Mouse (Mus musculus) intestine, postnatal 0 days (tissue): ENCODE data around the gene Ceacam18. TPM values are rescaled to one million over a fixed set of nuclear protein-coding genes. Genes with fewer than 3 reads are reported as not detected.
"Not testable (repeated sequence)": the region's sequence is repeated elsewhere in the genome, so short reads cannot be mapped to it uniquely, and the experiment has no call there.

Source experiments
- ATAC-seq: fragments of 200-750 bp; cut with Nextera tagmentation; 2 replicates; pipeline ENCODE4 v1.8.0; 2017; ENCODE audit warnings: mild to moderate bottlenecking, moderate TSS enrichment, moderate library complexity
- H3K27ac ChIP-seq: fragments of 300-500 bp; sonication (generic); 2 replicates; pipeline ENCODE4 v1.5.1; 2014; ENCODE audit warnings: mild to moderate bottlenecking, low read depth, low read length, moderate library complexity
- H3K27me3 ChIP-seq: fragments of 300-500 bp; sonication (generic); replicated peaks from 2 replicates; pipeline ENCODE4 v1.6.1; 2014; ENCODE audit warnings: low read length, mixed read lengths; ENCODE audit not compliant: control insufficient read depth, insufficient read depth
- H3K36me3 ChIP-seq: fragments of 300-500 bp; sonication (generic); 2 replicates; pipeline ENCODE4 v1.6.1; 2014; ENCODE audit warnings: mild to moderate bottlenecking, moderate library complexity; ENCODE audit not compliant: control insufficient read depth, insufficient read depth
- H3K4me1 ChIP-seq: fragments of 300-500 bp; sonication (generic); replicated peaks from 2 replicates; pipeline ENCODE4 v1.6.1; 2014; ENCODE audit warnings: antibody characterized with exemption, low read length, mixed read lengths; ENCODE audit not compliant: control insufficient read depth, insufficient read depth
- H3K4me2 ChIP-seq: fragments of 300-500 bp; sonication (generic); replicated peaks from 2 replicates; pipeline ENCODE4 v1.6.1; 2014; ENCODE audit warnings: low read depth, mild to moderate bottlenecking, moderate library complexity
- H3K4me3 ChIP-seq: fragments of 300-500 bp; sonication (generic); 2 replicates; pipeline ENCODE4 v1.5.1; 2014; ENCODE audit warnings: low read depth, low read length
- H3K9ac ChIP-seq: fragments of 300-500 bp; sonication (generic); 2 replicates; pipeline ENCODE4 v1.6.1; 2014; ENCODE audit warnings: mild to moderate bottlenecking, low read depth, low read length
- H3K9me3 ChIP-seq: fragments of 300-500 bp; sonication (generic); 2 replicates; pipeline ENCODE4 v1.6.1; 2016; ENCODE audit warnings: mixed run types; ENCODE audit not compliant: control insufficient read depth
- CTCF ChIP-seq: sonication (generic); IDR thresholded peaks from 2 replicates; pipeline ENCODE4 v1.5.1; 2016; ENCODE audit warnings: low read depth, mild to moderate bottlenecking, control low read depth, antibody characterized with exemption, moderate library complexity
- WGBS: fragments of 180-500 bp; shearing (Covaris S2); extraction: QIAGEN DNeasy Blood & Tissue Kit; methylation state at CpG from one replicate; pipeline ENCODE4 v1.1.7; 2014; 5-methylcytosine and 5-hydroxymethylcytosine counted together
- polyA plus RNA-seq: library from polyadenylated mRNA; unstranded; fragments of >200 nt; fragmentation: Nextera tagmentation; extraction: Ambion mirVana; gene quantifications from 2 replicates; pipeline ENCODE4 v1.2.1, GENCODE M21; 2015

Gene Ceacam18
- polyA plus RNA-seq, 1 experiment from 2014 or later = 68.3 TPM

DNA sequence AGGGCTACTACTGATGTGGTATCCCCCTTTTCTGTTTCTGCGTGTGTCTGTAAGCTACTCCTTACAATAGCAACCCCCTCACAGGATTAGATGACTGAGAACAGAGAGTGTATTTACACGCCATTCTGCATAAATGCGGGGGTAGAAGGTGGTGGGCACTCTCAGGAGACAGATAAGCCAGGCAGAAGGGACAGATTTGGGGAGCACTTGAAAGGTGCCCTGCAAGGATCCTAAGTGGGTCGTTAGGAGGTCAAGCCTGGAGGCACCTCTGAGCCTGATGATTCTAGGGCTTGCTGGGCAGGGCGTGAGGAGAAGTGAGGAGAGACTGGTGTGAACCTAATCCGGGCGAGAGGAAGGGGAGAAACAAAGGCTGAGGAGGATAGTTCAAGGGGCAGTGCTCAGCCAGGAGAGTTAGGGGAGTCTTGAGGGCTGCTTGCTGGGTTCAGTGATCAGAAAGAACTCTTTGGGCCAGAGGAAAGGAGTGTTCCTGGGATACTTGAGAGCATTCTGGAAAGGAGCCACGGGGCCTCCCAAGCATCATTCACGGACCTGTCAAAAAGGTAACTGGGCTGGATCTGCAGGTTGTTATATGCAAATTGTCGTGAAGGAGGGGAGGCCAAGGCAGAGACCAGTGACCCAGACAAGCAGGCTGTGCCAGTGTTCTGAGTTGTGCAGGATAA lies 38.2 kb downstream of the Ceacam18 start:
- Histone ChIP-seq H3K9ac (peak overlapping the region; percentile 55), H3K27ac (no peak overlapping the region), H3K36me3 (peaks cover 26% of the 10 kb centered on the region), H3K4me3 (peak overlapping the region; percentile 64), H3K4me2 (peak overlapping the region; percentile 66), H3K27me3 (no peaks in the 10 kb centered on the region), H3K9me3 (no peaks in the 10 kb centered on the region), H3K4me1 (no peaks in the 10 kb centered on the region)
- TF ChIP-seq CTCF = no peak
- ATAC-seq = no peak
- WGBS = 5% methylated on average over 10 of the region's 10 CpGs

DNA sequence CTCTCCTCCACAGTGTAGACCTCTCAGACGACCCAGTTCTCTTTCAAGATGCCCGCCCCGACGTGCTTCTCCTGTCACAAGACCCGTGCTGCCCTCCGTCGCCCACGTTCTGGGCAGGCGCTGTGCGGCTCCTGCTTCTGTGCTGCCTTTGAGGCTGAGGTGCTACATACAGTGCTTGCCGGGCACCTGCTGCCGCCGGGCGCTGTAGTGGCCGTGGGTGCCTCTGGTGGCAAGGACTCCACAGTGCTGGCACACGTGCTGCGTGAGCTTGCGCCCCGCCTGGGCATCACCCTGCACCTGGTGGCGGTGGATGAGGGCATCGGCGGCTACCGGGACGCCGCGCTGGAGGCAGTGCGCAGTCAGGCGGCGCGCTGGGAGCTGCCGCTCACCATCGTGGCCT lies 40.6 kb downstream of the Ceacam18 start:
- 93% methylated on average over 32 of the region's 32 CpGs for WGBS
- H3K9me3 ChIP-seq = no peaks in the 10 kb centered on the region
- no peak overlapping the region for H3K4me2 ChIP-seq
- peaks cover 32% of the 10 kb centered on the region for H3K36me3 ChIP-seq
- no peaks in the 10 kb centered on the region for H3K27me3 ChIP-seq
- no peak overlapping the region for H3K4me3 ChIP-seq
- no peak for TF ChIP-seq CTCF
- H3K27ac ChIP-seq = no peak overlapping the region
- no peak for ATAC-seq
- no peak overlapping the region for H3K9ac ChIP-seq
- no peaks in the 10 kb centered on the region for H3K4me1 ChIP-seq

DNA sequence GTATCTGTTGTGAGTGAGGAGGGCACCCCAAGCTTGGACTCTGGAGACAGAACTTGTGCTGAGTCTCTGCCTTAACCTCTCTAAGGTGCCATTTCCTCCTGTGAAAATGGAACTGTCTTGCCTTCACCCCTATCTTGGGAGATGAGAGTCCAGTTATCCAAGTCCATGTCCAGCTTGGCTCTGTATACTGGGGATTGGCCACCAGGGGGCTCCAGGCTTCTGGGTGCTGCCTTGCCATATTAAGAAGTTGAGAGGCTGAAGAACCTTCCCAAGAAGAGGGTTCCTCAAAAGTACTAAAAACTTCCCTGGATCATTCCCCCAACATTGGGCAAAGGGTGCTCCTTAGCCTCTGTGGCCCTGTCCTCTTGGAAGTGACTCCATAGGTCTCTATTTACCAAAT lies 44.0 kb downstream of the Ceacam18 start:
- no peaks in the 10 kb centered on the region for H3K9me3 ChIP-seq
- H3K36me3 ChIP-seq = peaks cover 32% of the 10 kb centered on the region
- no peaks in the 10 kb centered on the region for H3K4me1 ChIP-seq
- H3K4me3 ChIP-seq = no peak overlapping the region
- H3K4me2 ChIP-seq = no peak overlapping the region
- ATAC-seq = no peak
- H3K27ac ChIP-seq = no peak overlapping the region
- no peaks in the 10 kb centered on the region for H3K27me3 ChIP-seq
- H3K9ac ChIP-seq = no peak overlapping the region
- TF ChIP-seq CTCF = peak; percentile 72

DNA sequence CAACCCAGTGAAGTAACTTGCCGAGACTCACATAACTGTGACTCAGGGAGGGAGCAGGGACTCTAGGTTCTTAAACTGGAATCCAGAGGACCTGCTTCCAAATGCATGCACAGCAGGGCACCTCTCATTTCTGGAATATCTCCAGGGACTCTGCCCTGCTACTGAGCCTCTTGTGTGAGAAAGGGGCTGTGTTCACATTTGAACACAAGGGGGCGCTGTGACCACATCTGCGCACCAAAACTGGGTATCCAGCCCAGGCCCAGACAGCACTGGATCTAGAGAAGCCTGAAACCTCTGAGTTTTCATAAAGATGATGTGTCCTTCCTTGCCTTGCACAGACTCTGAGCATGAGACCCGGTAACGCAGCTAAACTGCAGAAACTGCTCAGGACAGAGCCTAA lies 46.5 kb downstream of the Ceacam18 start:
- H3K9ac ChIP-seq = no peak overlapping the region
- H3K27me3 ChIP-seq = no peaks in the 10 kb centered on the region
- ATAC-seq = no peak
- no peak overlapping the region for H3K4me3 ChIP-seq
- H3K4me2 ChIP-seq = no peak overlapping the region
- WGBS = 21% methylated on average over 5 of the region's 5 CpGs
- peaks cover 24% of the 10 kb centered on the region for H3K36me3 ChIP-seq
- peak; percentile 87 for TF ChIP-seq CTCF
- H3K27ac ChIP-seq = no peak overlapping the region
- H3K4me1 ChIP-seq = no peaks in the 10 kb centered on the region
- H3K9me3 ChIP-seq = no peaks in the 10 kb centered on the region

DNA sequence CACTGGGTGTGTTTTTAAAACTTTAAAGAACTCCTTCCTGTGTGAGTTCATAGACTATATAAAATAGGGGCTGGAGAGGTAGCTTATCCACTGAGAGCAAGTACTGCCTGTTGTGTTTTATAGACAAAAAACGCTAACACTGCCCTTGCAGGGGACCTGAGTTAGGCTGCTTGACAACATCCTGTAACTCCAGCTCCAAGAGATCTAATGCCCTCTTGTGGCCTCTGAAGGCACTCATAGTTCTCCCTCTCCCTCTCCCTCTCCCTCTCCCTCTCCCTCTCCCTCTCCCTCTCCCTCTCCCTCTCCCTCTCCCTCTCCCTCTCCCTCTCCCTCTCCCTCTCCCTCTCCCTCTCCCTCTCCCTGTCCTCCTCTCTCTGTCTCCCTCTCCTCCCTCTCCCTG lies 48.0 kb downstream of the Ceacam18 start:
- not testable (repeated sequence) for H3K27ac ChIP-seq, H3K4me3 ChIP-seq, H3K4me1 ChIP-seq, H3K36me3 ChIP-seq, ATAC-seq, H3K9me3 ChIP-seq, H3K9ac ChIP-seq, H3K4me2 ChIP-seq, H3K27me3 ChIP-seq
- 27% methylated on average over 1 of the region's 1 CpGs for WGBS
- TF ChIP-seq CTCF = peak; percentile 58

DNA sequence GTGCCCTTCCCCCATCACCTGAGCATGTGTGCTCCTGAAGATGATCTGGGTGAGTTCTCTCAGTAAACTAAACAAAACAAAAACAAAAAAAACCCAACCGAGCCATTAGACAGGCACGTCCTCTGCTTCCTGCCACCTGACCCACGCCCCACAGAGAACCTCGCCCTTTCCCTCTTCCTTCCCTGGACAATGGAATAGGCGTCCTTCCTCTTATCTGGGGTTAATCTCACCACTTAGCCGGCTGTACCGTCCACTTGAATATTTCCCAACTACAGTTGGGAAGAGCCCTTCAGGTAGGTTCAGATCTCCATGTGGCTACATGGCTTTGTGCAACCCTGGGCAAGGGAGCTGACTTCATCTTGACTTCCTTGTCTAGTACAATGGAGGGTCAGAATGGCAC lies 50.6 kb downstream of the Ceacam18 start:
- Histone ChIP-seq H3K9me3 (no peaks in the 10 kb centered on the region), H3K27me3 (no peaks in the 10 kb centered on the region), H3K9ac (no peak overlapping the region), H3K4me1 (no peaks in the 10 kb centered on the region), H3K4me3 (no peak overlapping the region), H3K36me3 (no peaks in the 10 kb centered on the region), H3K4me2 (no peak overlapping the region), H3K27ac (no peak overlapping the region)
- 43% methylated on average over 7 of the region's 7 CpGs for WGBS
- no peak for ATAC-seq
- no peak for TF ChIP-seq CTCF

DNA sequence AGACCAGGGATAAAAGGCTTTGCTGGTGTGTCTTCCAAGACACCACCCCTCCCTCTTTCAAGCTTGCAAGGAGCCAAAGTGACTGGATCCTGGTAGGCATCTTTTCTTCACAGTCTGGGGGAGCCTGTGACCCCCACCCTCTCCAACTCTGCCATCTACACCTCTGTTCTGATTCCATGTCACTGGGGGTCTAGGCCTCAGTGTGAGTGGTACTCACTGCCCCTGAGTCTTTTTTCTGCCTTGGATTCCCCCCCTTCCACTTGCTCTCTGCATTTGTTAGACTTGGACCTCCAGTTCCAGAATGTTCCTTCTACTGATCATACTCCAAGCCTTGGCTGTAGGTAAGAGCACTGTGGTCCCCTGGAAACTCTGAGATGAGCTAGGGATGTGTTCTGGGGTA lies 55.6 kb downstream of the Ceacam18 start, which contains the start of gene Klk14:
Klk14 (plus strand) TSS at position 301 of the 400 bp plus-strand sequence.
- no peak within 1 kb of the TSS for H3K27ac ChIP-seq
- H3K36me3 ChIP-seq = no peaks in the 10 kb centered on the region
- H3K4me3 ChIP-seq = no peak within 1 kb of the TSS
- no peaks in the 10 kb centered on the region for H3K4me1 ChIP-seq
- no peak for ATAC-seq
- no peak for TF ChIP-seq CTCF
- H3K9ac ChIP-seq = no peak within 1 kb of the TSS
- H3K4me2 ChIP-seq = no peak within 1 kb of the TSS
- H3K9me3 ChIP-seq = no peaks in the 10 kb centered on the region
- no peaks in the 10 kb centered on the region for H3K27me3 ChIP-seq

Other genes starting within 250 kb of the Ceacam18 start
- 0.07 and 0.08 TPM in 2 replicates for gene Siglecg, start 226.5 kb upstream of the Ceacam18 start, polyA plus RNA-seq
- gene Lim2, start 207.0 kb upstream of the Ceacam18 start, polyA plus RNA-seq = 0.52 and 0.92 TPM in 2 replicates
- gene Nkg7, start 197.6 kb upstream of the Ceacam18 start, polyA plus RNA-seq = 1.6 and 2.7 TPM in 2 replicates
- gene Cldnd2, start 193.9 kb upstream of the Ceacam18 start, polyA plus RNA-seq = not detected in 2 replicates
- gene Etfb, start 190.6 kb upstream of the Ceacam18 start, polyA plus RNA-seq = 813 and 825 TPM in 2 replicates
- 0.23 and 0.24 TPM in 2 replicates for gene Gm45233, start 190.6 kb upstream of the Ceacam18 start, polyA plus RNA-seq
- 4.5 and 5.3 TPM in 2 replicates for gene Vsig10l, start 171.6 kb upstream of the Ceacam18 start, polyA plus RNA-seq
- gene Iglon5, start 144.6 kb upstream of the Ceacam18 start, polyA plus RNA-seq = 0.20 TPM in 2 replicates
- gene 4931406B18Rik, start 128.8 kb upstream of the Ceacam18 start, polyA plus RNA-seq = not detected in 2 replicates
- 1.5 and 2.7 TPM in 2 replicates for gene Cd33, start 90.3 kb upstream of the Ceacam18 start, polyA plus RNA-seq
- 0.68 and 0.75 TPM in 2 replicates for gene Zfp658, start 72.5 kb upstream of the Ceacam18 start, polyA plus RNA-seq
- gene Zfp719, start 55.1 kb upstream of the Ceacam18 start, polyA plus RNA-seq = 3.5 and 3.6 TPM in 2 replicates
- not detected in 2 replicates for gene Zfp819, start 27.5 kb upstream of the Ceacam18 start, polyA plus RNA-seq
- 0.50 and 0.64 TPM in 2 replicates for gene Siglece, start 25.5 kb downstream of the Ceacam18 start, polyA plus RNA-seq
- 5.2 and 5.8 TPM in 2 replicates for gene Ctu1, start 37.3 kb downstream of the Ceacam18 start, polyA plus RNA-seq
- 0.09 and 0.12 TPM in 2 replicates for gene Klk14, start 55.7 kb downstream of the Ceacam18 start, polyA plus RNA-seq
- 0.12 TPM in 1 of 2 replicates, not detected in the other for gene Klk13, start 77.9 kb downstream of the Ceacam18 start, polyA plus RNA-seq
- gene Klk12, start 134.2 kb downstream of the Ceacam18 start, polyA plus RNA-seq = not detected in 2 replicates
- gene Klk11, start 139.9 kb downstream of the Ceacam18 start, polyA plus RNA-seq = 0.21 TPM in 1 of 2 replicates, not detected in the other
- 0.33 TPM in 1 of 2 replicates, not detected in the other for gene Klk10, start 146.3 kb downstream of the Ceacam18 start, polyA plus RNA-seq
- not detected in 2 replicates for gene Klk9, start 157.2 kb downstream of the Ceacam18 start, polyA plus RNA-seq
- 3.0 and 3.5 TPM in 2 replicates for gene Klk8, start 162.9 kb downstream of the Ceacam18 start, polyA plus RNA-seq
- not detected in 2 replicates for gene Klk7, start 176.6 kb downstream of the Ceacam18 start, polyA plus RNA-seq
- gene Klk6, start 189.8 kb downstream of the Ceacam18 start, polyA plus RNA-seq = not detected in 2 replicates
- not detected in 2 replicates for gene Klk5, start 207.3 kb downstream of the Ceacam18 start, polyA plus RNA-seq
- not detected in 2 replicates for gene Klk4, start 246.5 kb downstream of the Ceacam18 start, polyA plus RNA-seq